Mouse (Mus musculus) intestine, postnatal 0 days (tissue): ENCODE results near the gene Sh3d19. TPM values are rescaled to one million over a fixed set of nuclear protein-coding genes. Genes with fewer than 3 reads are reported as not detected.

Experiments used
- ATAC-seq: fragments of 200-750 bp; cut with Nextera tagmentation; 2 replicates; pipeline ENCODE4 v1.8.0; 2017; ENCODE audit warnings: mild to moderate bottlenecking, moderate TSS enrichment, moderate library complexity
- H3K27ac ChIP-seq: fragments of 300-500 bp; sonication (generic); 2 replicates; pipeline ENCODE4 v1.5.1; 2014; ENCODE audit warnings: mild to moderate bottlenecking, low read depth, low read length, moderate library complexity
- H3K27me3 ChIP-seq: fragments of 300-500 bp; sonication (generic); replicated peaks from 2 replicates; pipeline ENCODE4 v1.6.1; 2014; ENCODE audit warnings: low read length, mixed read lengths; ENCODE audit not compliant: control insufficient read depth, insufficient read depth
- H3K36me3 ChIP-seq: fragments of 300-500 bp; sonication (generic); 2 replicates; pipeline ENCODE4 v1.6.1; 2014; ENCODE audit warnings: mild to moderate bottlenecking, moderate library complexity; ENCODE audit not compliant: control insufficient read depth, insufficient read depth
- H3K4me1 ChIP-seq: fragments of 300-500 bp; sonication (generic); replicated peaks from 2 replicates; pipeline ENCODE4 v1.6.1; 2014; ENCODE audit warnings: antibody characterized with exemption, low read length, mixed read lengths; ENCODE audit not compliant: control insufficient read depth, insufficient read depth
- H3K4me2 ChIP-seq: fragments of 300-500 bp; sonication (generic); replicated peaks from 2 replicates; pipeline ENCODE4 v1.6.1; 2014; ENCODE audit warnings: low read depth, mild to moderate bottlenecking, moderate library complexity
- H3K4me3 ChIP-seq: fragments of 300-500 bp; sonication (generic); 2 replicates; pipeline ENCODE4 v1.5.1; 2014; ENCODE audit warnings: low read depth, low read length
- H3K9ac ChIP-seq: fragments of 300-500 bp; sonication (generic); 2 replicates; pipeline ENCODE4 v1.6.1; 2014; ENCODE audit warnings: mild to moderate bottlenecking, low read depth, low read length
- H3K9me3 ChIP-seq: fragments of 300-500 bp; sonication (generic); 2 replicates; pipeline ENCODE4 v1.6.1; 2016; ENCODE audit warnings: mixed run types; ENCODE audit not compliant: control insufficient read depth
- CTCF ChIP-seq: sonication (generic); IDR thresholded peaks from 2 replicates; pipeline ENCODE4 v1.5.1; 2016; ENCODE audit warnings: low read depth, mild to moderate bottlenecking, control low read depth, antibody characterized with exemption, moderate library complexity
- WGBS: fragments of 180-500 bp; shearing (Covaris S2); extraction: QIAGEN DNeasy Blood & Tissue Kit; methylation state at CpG from one replicate; pipeline ENCODE4 v1.1.7; 2014; 5-methylcytosine and 5-hydroxymethylcytosine counted together
- polyA plus RNA-seq: library from polyadenylated mRNA; unstranded; fragments of >200 nt; fragmentation: Nextera tagmentation; extraction: Ambion mirVana; gene quantifications from 2 replicates; pipeline ENCODE4 v1.2.1, GENCODE M21; 2015

The Sh3d19 gene
- 37.4 and 37.7 TPM in 2 replicates for polyA plus RNA-seq

- H3K4me1 ChIP-seq: no peaks in the 10 kb centered on the region
- WGBS: under 1% methylated on average over 71 of the region's 73 CpGs
- peak; percentile 33; the same call in 1 of the 2 replicates for TF ChIP-seq CTCF
- no peaks in the 10 kb centered on the region for H3K27me3 ChIP-seq
- peak within 1 kb of the TSS; percentile 93 for H3K4me3 ChIP-seq
- H3K9ac ChIP-seq: peak within 1 kb of the TSS; percentile 91
- ATAC-seq: peak; percentile 83
- H3K9me3 ChIP-seq: no peaks in the 10 kb centered on the region
- peak within 1 kb of the TSS; percentile 97 for H3K27ac ChIP-seq
- H3K36me3 ChIP-seq: no peaks in the 10 kb centered on the region
- H3K4me2 ChIP-seq: peak within 1 kb of the TSS; percentile 88
These were observed at the start of gene Sh3d19 for GRCm38 (mm10) chr3:85970742-85971598. TSS of gene Sh3d19 (plus strand) at chr3:85971109.

- 52% methylated on average over 3 of the region's 3 CpGs for WGBS
These were observed 48.6 kb upstream of the Sh3d19 start for GRCm38 (mm10) chr3:85922331-85922730.

GRCm38 (mm10) chr3:85923343-85923742, 47.6 kb upstream of the Sh3d19 start:
- no peaks in the 10 kb centered on the region for H3K27me3 ChIP-seq
- 85% methylated on average over 8 of the region's 8 CpGs for WGBS
- no peak overlapping the region for H3K27ac ChIP-seq
- no peak for ATAC-seq
- no peaks in the 10 kb centered on the region for H3K9me3 ChIP-seq
- H3K4me2 ChIP-seq: no peak overlapping the region
- no peak overlapping the region for H3K9ac ChIP-seq
- TF ChIP-seq CTCF: no peak
- H3K4me1 ChIP-seq: no peaks in the 10 kb centered on the region
- no peaks in the 10 kb centered on the region for H3K36me3 ChIP-seq
- H3K4me3 ChIP-seq: no peak overlapping the region

More at GRCm38 (mm10) chr3:85922331-85922730, 48.6 kb upstream of the Sh3d19 start:
- Histone ChIP-seq H3K27me3 (no peaks in the 10 kb centered on the region), H3K27ac (no peak overlapping the region), H3K4me3 (no peak overlapping the region), H3K4me2 (no peak overlapping the region), H3K9ac (no peak overlapping the region), H3K36me3 (no peaks in the 10 kb centered on the region), H3K9me3 (no peaks in the 10 kb centered on the region), H3K4me1 (no peaks in the 10 kb centered on the region)
- TF ChIP-seq CTCF: no peak
- no peak for ATAC-seq

GRCm38 (mm10) chr3:85923954-85924945, 46.7 kb upstream of the Sh3d19 start:
- 37% methylated on average over 18 of the region's 18 CpGs for WGBS
- Histone ChIP-seq H3K36me3 (no peaks in the 10 kb centered on the region), H3K9me3 (no peaks in the 10 kb centered on the region), H3K4me2 (no peak overlapping the region; the same call in 1 of the 2 replicates), H3K9ac (0 out of 2 replicates have a peak overlapping the region, but pooled peaks have one; percentile 4), H3K4me3 (no peak overlapping the region), H3K27ac (no peak overlapping the region), H3K4me1 (no peaks in the 10 kb centered on the region), H3K27me3 (no peaks in the 10 kb centered on the region)
- ATAC-seq: 0 out of 2 replicates have a peak, but pooled peaks have one; percentile 10
- peak; percentile 95 for TF ChIP-seq CTCF

GRCm38 (mm10) chr3:85927296-85927695, 43.6 kb upstream of the Sh3d19 start:
- Histone ChIP-seq H3K4me2 (no peak overlapping the region), H3K4me1 (no peaks in the 10 kb centered on the region), H3K27ac (no peak overlapping the region), H3K9ac (no peak overlapping the region), H3K36me3 (no peaks in the 10 kb centered on the region), H3K4me3 (no peak overlapping the region), H3K9me3 (no peaks in the 10 kb centered on the region), H3K27me3 (no peaks in the 10 kb centered on the region)
- 84% methylated on average over 9 of the region's 9 CpGs for WGBS
- TF ChIP-seq CTCF: no peak
- ATAC-seq: no peak

- Histone ChIP-seq H3K9me3 (no peaks in the 10 kb centered on the region), H3K27me3 (no peaks in the 10 kb centered on the region), H3K9ac (no peak overlapping the region), H3K27ac (no peak overlapping the region), H3K36me3 (no peaks in the 10 kb centered on the region), H3K4me2 (no peak overlapping the region), H3K4me1 (no peaks in the 10 kb centered on the region), H3K4me3 (no peak overlapping the region)
- no peak for ATAC-seq
- no peak for TF ChIP-seq CTCF
- 85% methylated on average over 5 of the region's 5 CpGs for WGBS
These were observed 42.7 kb upstream of the Sh3d19 start for GRCm38 (mm10) chr3:85928140-85928611.
